Mouse (Mus musculus) right cerebral cortex, postnatal 4 days (tissue): ENCODE measurements at regions not wholly inside any gene's neighbourhood (a gene's known extent, or its start where the extent isn't known, plus 50 kb on each side); places are given as distances from the start of the nearest gene placed in this dataset.

Experiments used
- DNase-seq: peaks from one replicate; pipeline ENCODE4 v3.0.0-alpha.2; 2022

- no peak for DNase-seq
These were observed 630.9 kb upstream of the Lcorl start for GRCm38 (mm10) chr5:46488140-46488942.

GRCm38 (mm10) chr5:46486740-46487326 lies 629.4 kb upstream of the Lcorl start:
- DNase-seq: no peak

- no peak for DNase-seq
These were observed 598.9 kb upstream of the Lcorl start for GRCm38 (mm10) chr5:46456356-46456755.

GRCm38 (mm10) chr5:46448274-46448673 lies 590.9 kb upstream of the Lcorl start:
- no peak for DNase-seq

DNA sequence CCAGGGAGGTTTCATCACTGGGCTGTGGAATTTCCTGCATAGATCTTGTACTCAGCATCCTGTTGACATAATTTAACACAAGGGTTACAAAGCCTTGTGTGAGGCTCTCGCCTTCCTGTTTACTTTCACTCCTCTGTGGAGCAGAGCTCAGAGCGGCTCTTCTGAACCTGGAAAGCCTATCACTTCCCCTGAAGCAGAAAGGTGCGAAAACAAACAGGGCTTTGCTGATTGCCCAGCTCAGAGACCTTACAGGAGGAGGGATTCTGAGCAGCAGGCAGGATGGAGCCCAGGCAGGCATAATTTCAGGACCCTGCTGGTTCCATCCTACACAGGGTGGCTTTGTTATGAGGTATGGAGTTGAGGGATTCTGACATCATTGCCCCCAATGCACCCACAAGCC lies 588.4 kb upstream of the Lcorl start:
- DNase-seq: no peak

- no peak for DNase-seq
These were observed 587.7 kb upstream of the Lcorl start for GRCm38 (mm10) chr5:46445122-46445521.

DNA sequence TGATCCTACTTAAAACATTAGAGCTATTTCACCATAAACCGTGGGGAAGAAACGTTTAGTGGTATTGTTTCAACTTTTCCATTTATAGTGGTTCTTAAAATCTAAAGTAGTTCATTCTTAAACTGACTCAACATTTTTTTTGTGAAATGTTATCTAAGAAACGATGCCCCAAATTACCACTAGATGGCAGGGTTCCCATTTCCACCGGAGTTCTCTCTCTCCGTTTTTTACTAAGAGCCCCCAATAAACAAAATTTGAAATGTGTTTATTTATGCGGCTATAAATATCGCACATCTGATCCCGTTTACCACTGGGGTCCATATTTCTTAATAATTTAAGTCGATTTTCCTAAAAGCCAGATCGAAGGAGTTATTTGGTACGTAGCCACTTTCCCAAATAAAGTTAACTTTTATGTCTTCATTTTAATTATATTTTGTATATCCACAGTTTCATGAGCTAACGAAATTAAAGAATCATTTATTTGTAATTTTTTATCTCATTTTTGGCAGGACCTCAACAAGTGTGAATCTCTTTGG lies 586.5 kb upstream of the Lcorl start:
- DNase-seq: peak; percentile 38

GRCm38 (mm10) chr5:46442600-46443248 lies 585.3 kb upstream of the Lcorl start:
- no peak for DNase-seq

- no peak for DNase-seq
These were observed 584.3 kb upstream of the Lcorl start for GRCm38 (mm10) chr5:46441716-46442115.

- no peak for DNase-seq
These were observed 574.4 kb upstream of the Lcorl start for GRCm38 (mm10) chr5:46431644-46432367.

- DNase-seq: no peak
These were observed 565.3 kb upstream of the Lcorl start for GRCm38 (mm10) chr5:46422738-46423137.

DNA sequence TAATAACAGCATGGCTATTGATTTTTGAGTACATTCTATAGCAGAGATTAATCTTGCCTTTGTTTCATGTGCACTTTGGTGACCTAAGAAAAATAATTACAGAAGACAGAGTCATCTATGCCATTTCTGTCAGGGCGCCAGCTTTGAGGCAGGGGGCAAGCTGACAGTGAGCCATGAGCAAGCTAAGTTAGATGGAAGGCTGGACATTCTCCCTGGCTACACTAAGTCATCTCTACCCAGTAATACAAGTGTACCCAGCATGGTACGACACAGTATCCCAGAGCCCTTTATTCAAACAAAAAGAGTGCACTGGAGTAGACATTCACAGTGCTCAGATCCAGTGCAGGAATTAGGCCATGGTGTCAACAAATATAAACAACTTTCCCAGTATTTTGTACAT lies 549.6 kb upstream of the Lcorl start:
- no peak for DNase-seq

GRCm38 (mm10) chr5:46406404-46406803 lies 549.0 kb upstream of the Lcorl start:
- no peak for DNase-seq

- DNase-seq: no peak
These were observed 529.2 kb upstream of the Lcorl start for GRCm38 (mm10) chr5:46386591-46386990.

- no peak for DNase-seq
These were observed 509.9 kb upstream of the Lcorl start for GRCm38 (mm10) chr5:46367328-46367727.

- no peak for DNase-seq
These were observed 506.2 kb upstream of the Lcorl start for GRCm38 (mm10) chr5:46363661-46364060.

DNA sequence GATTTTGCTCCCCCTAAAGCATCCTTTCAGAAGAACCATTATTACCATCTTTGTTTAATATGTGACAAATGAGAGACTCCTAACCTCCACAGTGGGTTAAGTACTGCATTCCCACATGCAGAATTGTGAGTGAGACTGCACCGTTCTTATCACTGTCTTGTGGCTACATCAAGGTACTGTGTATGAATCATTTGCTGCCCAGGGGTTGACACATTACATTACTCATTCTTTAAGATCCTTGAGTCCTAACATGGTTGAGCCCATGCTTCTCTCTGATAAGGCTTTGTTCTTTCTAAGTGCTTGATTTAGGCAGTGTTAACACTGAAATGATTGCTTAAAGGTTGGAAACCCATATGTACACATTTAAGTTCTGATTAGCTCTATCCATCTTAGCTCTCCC lies 504.2 kb upstream of the Lcorl start:
- no peak for DNase-seq

GRCm38 (mm10) chr5:46348448-46348847 lies 491.0 kb upstream of the Lcorl start:
- DNase-seq: no peak

DNA sequence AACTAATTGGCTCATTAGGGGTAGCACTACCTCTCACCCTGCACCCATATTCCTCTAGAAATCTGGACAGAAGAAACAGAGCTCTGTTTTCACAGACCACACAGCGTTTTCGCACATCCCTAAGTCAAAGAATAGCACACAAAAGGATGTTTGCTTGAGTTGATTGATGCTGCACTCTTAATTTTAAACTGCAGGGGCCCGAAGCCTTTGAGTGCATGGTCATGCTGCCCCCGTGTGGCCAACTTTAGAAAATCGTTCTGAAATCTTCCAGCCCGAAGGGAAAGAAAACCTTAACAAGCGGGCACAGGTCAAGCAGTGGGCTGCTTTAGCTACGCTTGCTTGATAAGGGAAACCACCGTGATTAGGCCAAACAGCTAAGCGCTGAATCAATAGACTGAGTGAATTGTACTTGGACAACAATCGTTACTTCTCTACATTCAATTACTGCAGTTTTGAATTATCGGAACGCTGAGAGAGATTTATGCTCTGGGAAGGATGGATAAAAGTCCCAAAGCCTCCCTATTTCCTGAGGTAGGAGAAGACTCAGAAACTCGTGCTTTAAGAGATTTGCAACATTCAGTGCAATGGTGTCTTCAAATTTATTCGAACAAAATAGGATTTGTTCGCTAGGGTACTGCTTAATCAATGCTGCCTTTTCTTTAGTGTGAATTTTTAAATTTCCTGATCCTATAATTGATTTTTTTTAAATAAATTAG lies 490.1 kb upstream of the Lcorl start:
- peak; percentile 91 for DNase-seq

DNA sequence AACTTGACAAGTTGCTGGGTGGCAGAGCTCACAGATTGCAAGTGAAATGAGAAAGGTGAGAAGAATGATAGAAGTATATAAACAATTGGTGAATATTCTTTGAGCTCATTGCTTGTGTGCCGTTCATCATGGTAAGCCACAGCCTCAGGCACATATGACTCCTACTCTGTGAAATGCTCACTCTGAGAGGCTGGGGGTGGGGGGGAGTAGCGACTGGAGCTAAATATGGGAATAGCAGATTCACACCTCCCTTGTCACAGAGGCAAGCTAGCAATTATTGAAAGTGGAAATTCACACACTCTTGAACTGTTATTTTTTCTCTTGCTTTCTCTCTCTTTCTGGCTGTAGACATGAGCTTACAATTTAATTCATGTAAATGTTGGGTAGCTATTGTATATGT lies 481.0 kb upstream of the Lcorl start:
- no peak for DNase-seq

DNA sequence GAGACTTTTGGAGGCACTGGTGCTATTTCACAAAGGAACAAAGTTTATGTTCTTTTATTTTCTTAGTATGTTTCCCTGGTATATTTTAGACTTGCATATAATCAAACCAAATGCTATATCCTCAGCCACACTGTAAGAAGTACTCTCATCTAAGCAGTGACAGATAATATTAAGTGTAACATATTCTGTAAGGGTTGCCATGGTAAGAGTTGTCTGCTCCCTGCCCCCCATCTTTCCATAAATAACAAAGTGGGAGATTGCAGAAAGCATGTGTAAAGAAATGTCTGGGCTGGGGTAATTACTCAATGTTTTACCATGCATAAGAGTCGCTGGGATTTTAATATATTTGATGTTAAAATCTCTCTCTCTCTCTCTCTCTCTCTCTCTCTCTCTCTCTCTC lies 473.5 kb upstream of the Lcorl start:
- DNase-seq: no peak
